Mouse (Mus musculus) lung, postnatal 36 days (tissue): ENCODE results near the gene Slc26a10.
"Not testable (repeated sequence)": the region's sequence is repeated elsewhere in the genome, so short reads cannot be mapped to it uniquely, and the experiment has no call there.

Experiments used
- DNase-seq: peaks from one replicate; pipeline ENCODE4 v3.0.0; 2022; ENCODE audit warnings: mixed read lengths

Slc26a10 gene

DNA sequence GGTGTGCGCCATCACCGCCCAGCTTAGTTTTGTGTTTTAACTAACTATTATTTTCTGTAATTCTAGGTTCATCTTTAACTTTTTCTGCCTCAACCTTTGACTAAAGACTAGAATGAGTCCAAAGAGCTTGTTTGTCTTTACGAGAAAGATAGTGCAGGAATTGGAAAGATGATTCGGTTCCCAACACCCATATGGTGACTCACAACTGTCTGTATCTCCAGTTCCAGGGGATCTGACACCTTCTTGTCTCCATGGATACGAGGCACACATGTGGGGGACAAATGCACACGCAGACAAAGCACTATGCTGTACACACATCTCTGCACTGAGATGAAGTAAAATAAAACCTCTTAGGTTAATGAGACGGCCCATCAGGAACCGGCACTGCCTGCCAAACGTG lies 20.4 kb downstream of the Slc26a10 start:
- DNase-seq = no peak

DNA sequence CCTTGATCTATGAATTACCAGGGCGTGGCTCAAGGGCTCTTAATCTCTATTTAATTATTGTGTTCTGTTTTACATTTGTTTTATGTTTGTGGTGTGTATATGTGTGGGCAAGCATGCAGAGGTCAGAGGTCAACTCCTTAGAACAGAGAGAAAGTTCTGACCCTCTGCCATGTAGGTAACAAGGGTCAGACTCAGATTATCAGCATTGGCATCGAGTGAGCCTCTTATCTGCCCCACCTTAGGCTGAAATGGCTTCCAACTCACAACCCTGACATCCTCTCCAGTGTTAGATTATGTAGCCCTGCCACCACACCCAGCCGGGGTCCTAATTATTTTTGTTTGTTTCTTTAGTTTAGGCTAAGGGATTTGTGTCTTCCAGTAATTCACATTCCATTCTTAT lies 22.0 kb downstream of the Slc26a10 start:
- no peak for DNase-seq

DNA sequence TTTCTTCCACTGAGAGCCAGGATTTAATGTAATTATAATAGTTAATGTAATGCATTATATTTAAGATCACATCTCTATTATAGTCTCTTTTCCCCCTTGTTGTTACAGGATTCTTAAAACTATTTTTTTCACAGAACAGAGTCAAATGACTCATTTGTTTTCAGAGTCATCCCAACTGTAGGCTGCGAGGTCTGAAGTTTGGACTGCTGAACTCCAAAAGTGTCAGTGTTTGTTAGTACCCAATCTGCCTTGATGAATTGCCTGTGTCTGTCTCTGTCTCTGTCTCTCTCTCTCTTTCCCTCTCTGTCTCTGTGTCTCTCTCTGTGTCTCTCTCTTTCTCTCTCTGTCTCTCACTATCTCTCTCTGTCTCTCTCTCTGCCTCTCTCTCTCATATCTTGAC lies 23.9 kb downstream of the Slc26a10 start:
- no peak for DNase-seq

DNA sequence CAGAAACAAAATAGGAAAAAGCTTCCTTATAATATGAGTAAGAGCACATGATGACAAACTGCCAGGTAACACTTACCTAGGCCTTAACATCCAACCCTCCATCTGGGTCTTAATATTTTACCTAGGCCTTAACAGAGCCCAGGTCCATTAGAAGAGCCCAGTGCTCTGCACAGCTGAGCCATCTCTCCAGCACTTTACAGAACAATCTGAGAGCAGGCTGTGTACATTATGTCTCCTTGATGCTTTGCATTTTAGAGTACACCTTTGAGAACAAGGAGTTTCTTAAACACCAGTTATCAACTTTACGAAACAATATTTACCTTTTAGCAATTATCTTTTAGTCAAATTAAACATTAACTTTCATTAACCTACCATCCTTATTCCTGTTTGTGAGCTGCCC lies 24.4 kb downstream of the Slc26a10 start:
- no peak for DNase-seq

DNA sequence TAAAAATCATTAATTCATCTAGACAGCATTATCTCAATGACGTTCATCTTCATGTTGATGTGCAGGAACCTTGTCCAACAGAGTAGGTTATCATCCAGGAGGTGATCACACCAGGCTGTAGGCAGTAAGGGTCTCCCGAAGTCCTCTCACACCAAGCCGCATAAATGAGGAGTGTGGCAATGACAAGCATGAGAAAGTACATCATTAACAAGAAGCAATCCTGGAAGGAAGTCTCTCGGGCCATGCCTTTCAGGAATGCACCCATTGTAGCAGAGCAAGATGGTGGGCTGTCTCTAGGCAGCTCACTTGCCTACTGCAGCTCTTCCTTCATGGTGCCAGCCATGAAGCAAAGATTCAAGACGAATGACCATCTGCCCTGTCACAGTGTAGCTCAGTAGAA lies 25.8 kb downstream of the Slc26a10 start:
- no peak for DNase-seq

DNA sequence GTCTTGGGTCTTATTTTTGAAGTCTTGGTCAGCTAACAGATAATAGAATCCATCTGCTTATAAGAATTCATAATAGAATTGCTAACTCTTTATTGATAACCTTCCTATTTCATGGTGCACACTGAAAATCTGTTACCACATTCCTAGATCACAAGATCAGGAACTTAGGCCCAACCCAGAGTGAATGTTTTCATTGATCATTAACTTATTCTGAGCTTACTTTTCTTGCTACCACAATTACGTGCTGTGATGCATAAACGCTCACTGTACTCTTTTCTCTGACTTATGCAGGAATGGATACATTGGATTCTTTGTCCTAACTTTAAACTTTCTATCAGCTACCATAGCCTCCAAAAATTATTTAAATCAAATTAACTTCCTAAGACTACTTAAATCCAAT lies 26.2 kb downstream of the Slc26a10 start:
- no peak for DNase-seq

DNA sequence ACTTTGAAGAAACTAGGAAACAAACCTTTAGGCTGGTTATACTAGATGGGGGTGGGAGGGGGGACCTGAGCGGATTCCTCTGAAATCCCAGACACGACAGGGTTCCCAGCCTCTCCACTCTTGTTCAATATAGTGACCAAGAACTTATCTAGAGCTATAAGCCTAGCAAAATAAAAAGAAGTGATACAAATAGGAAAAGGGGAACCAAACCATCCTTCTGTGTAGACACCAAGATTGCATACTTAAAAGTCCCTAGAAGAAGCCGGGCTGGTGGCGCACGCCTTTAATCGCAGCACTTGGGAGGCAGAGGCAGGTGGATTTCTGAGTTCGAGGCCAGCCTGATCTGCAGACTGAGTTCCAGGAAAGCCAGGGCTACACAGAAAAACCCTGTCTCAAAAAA lies 27.1 kb downstream of the Slc26a10 start:
- no peak for DNase-seq

DNA sequence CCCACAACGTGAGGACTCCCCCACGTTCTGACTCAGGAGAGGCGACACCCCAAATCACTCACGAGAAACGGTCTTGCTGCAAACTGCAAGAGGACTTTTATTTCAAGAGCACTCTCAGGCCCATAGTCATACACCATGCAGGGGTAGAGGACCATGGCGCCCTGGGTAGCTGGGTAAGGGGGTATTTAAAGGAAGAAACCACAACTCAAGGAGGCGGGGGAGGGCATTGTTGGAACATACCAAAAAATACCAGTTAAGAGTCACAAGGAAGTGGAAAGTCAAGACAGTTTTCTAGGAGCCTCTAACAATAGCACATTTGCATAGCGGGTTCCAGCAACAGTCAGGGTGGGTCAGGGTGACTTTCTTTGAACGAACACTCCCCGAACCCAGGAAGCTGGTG lies 27.9 kb downstream of the Slc26a10 start:
- DNase-seq = not testable (repeated sequence)

DNA sequence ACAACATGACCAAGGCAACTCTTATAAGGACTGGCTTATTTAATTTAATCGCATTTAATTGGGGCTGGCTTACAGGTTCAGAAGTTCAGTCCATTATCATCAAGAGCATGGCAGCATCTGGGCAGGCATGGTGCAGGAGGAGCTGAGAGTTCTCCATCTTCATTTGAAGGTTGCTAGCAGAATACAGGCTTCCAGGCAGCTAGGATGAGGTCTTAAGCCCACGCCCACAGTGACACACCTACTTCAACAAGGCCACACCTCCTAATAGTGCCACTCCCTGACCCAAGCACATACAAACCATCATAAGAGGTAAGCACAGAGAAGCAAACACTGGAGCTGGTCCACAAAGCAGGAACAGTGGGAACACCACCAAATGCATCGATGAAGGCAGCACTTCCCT lies 29.2 kb downstream of the Slc26a10 start:
- DNase-seq = peak; percentile 50

DNA sequence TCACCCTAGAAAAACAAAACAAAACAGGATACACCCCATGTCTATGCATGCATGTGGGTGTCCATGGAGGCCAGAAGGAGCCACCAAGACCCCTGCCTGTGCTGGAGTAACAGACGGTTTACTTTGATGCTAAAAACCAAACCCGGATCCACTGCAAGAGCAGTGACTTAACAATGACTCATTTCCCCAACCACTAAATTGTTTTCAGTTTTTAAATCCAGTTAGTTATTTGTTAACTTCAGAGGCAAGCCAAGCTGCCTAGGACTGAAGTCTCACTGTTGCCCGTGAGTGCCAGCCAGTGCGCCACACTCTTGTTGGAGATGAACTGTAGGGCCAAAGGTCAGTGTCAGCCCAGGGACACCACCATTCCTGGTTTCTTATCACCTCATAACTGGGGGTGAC lies 30.0 kb downstream of the Slc26a10 start:
- no peak for DNase-seq

DNA sequence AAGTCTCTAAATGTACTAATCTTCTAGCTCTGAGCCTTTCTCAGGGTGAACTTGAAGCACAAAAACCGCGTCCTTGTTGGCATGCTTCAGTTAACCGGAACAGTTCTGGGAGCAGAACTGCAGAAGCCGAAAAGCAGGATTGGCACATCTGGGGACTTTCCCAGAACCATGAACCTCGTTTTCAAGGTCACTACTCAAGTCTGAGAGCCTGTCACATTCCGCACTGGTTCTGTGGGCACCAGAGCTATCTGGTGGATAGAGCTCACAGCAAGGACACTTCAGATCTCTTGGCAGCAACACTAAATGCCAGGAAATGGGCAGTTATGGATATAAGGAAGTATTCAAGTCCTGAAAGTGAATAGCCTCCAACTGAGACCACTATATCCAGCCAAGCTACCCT lies 33.3 kb downstream of the Slc26a10 start:
- peak; percentile 44 for DNase-seq

DNA sequence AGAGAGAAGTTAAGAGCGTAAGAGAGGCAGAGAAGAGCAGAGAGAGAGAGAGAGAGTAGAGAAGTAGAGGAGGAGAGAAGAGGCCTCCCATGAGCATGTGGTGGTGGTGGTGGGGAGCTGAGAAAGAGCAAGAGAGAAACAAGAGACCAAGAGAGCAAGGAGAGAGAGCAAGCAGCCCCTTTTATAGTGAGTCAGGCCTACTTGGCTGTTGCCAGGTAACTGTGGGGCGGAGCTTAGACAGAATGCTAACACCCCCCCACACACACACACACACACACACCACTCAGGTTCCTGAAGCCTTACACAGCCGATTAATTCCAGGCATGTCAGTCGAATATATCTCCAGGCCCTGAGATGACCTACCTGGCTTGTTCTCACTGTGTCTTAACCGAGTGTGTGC lies 35.1 kb downstream of the Slc26a10 start:
- DNase-seq = no peak

DNA sequence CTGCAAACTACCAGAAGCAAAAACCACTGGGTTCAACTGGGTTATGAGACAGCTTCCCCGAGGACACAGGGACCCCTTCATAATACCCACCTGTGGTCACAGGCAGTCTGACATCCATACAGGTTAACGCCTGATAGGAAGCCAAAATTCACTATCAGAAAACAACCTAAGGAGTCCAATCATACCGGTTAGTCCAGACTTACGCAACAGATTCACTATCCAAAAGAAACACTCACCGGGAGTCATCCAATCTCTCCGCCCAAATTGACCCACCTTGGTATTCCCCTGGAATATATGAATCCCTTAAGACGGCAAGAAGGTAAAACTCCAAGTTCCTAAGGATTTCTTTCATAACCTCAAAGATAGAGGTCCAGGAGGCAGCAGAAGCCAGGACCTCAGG lies 35.9 kb downstream of the Slc26a10 start:
- peak; percentile 69 for DNase-seq

DNA sequence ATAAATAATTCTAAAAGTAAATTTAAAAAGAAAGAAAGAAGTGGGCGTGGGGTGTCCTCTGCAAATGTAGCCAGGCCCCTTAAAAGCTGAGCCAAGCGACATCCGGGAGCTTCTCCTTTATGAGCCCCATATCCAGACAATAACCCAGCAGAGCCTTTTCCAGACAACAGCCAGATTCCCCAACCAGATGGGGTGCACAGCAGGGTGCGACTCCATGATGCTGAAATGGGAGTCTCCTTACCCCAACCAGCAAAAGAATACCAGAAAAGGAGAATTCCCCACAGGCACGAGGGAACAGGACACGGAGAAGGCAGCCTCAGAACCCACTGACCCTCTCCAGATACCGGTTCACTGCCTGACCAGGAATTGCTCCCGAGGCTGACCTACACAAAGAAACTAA lies 37.2 kb downstream of the Slc26a10 start:
- DNase-seq = no peak

DNA sequence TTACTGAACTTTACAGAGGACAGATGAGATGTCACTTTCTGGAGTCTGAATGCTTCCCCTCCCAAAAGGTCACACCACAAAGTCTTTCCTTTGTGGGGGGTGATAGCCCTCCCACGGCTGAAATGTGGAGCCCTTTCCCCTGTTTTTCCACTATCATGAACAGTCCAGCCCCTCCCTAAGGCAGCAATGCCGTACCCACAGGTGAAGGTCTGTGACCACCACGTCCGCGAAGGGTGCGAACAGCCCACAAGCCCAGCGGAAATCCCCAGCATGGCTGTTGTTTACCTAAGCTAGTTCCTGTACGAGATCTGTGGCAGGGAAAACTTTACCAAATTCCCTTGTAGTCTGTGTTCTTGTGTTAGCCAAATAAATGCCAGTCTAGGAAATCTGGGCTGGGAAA lies 38.9 kb downstream of the Slc26a10 start:
- no peak for DNase-seq

DNA sequence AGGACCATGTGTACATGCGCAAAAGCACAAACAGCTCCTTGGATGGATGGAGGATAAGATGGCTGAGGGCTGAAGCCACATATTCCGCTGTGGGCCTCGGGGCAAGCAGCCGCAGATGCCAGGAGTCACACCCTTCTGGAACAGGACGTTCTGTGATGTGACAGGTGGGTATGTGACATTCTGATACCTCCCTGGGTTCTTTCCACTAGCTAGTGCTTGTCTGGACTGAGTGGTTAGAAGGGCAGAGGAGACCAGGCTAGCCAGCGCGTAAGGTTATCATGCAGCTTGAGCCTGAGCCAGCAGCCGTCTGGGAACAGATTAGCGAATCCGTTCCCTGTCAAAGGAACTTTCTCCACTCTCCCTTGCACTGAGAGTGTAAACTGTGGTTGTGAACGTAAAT lies 39.5 kb downstream of the Slc26a10 start:
- no peak for DNase-seq

DNA sequence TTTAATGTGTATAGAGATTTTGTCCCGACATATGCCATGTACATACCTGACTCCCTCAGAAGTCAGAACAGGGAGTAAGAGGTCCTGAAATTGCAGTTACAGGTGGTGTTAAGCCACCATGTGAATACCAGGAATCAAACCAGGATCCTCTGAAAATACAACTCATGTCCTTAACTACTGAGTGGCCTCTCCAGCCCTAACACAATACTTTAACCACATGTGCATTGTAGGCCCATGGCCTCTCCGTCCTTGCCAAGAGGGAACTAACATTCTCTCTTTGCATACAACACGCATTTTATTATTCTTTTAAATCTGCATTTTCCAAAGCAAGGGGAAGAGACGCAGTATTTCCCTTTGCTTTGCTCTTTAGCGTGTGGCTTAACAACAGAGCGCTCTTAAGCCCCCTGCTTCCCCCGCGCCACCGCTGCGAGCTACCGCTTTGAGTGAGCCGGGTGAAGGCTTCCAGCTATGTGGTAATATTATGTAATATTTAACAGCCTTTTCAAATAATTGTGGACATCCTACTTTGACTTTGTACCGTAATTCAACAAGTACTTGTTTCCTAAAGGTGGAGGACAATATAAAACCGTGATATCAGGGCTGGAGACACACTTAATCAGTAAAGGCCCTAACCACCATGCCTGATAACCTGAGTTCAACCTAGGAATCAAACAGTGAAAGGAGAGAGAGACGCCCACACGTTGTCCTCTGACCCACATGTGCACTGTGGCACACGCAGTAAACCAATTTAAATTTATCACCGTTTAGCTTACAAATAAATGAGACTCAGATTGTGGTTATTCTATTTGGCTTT lies 41.9 kb downstream of the Slc26a10 start:
- DNase-seq = peak; percentile 45

DNA sequence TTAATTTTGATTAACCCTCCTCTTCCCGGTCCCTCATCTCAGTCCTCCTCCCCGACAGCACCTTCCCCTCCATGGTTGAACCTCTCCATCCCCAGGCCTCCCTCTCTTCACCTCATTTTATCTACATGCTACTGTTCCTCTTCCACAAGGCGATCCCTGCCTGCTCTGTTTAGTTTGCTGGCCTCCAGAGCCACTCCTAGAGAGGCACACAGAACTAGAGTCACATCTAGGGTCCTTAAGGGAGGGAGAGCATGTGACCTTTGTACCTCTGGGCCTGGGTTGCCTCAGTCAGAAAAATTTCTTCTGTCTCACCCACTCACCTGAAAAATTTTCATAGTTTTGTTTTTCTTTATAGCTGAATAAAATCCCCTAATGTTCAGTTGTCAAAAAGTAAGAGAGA lies 42.5 kb downstream of the Slc26a10 start:
- no peak for DNase-seq

DNA sequence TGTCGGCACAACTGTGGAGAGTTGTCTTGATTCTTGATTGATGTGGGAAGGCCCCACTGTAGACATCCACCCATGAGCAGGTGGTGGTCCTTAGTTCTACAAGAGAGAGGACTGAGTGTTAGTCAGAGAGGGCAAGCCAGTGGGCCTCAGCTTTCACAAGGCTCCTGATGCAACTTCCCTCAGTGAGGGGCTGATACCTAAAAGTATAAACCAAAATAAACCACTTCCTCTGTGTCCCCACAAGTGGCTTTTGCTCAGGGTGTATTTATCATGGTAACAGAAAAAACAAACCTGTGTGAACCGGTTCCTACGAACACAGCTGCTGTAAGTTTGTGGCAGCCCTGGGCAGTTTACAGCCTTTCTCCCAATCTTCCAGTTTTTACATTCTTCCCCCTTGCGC lies 43.9 kb downstream of the Slc26a10 start:
- peak; percentile 65 for DNase-seq

DNA sequence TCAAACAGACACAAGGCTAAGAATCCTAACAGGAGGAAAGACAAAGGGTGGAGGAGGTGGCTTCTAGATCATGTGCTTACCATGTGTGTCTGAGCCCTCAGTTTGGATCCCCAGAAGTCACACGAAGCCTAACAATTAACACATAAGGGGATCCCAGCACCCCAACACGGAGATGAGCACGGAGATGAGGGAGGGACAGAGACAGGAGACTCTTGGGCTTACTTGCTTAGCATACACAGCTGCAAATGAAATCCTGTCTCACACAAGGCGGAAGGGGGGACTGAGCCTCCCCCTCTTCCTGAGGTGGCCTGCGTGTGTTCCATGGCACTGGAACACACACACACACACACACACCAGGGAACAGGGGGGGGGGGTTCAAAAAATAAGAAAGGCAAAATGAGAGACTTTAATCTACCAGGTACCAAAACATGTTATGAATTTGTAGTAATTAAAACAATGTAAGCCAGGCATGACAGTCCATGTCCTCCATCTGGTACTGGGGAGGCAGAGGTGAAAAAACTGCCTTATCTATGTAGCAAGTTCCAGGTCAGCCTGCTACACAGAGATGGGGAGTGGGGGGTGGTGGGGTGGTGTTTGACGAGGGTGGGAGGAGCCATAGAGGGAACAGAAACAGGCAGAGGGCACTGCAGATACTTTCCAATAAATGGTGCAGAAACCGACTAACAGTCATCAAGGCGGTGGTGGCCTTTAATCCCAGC lies 45.2 kb downstream of the Slc26a10 start:
- peak; percentile 26 for DNase-seq

DNA sequence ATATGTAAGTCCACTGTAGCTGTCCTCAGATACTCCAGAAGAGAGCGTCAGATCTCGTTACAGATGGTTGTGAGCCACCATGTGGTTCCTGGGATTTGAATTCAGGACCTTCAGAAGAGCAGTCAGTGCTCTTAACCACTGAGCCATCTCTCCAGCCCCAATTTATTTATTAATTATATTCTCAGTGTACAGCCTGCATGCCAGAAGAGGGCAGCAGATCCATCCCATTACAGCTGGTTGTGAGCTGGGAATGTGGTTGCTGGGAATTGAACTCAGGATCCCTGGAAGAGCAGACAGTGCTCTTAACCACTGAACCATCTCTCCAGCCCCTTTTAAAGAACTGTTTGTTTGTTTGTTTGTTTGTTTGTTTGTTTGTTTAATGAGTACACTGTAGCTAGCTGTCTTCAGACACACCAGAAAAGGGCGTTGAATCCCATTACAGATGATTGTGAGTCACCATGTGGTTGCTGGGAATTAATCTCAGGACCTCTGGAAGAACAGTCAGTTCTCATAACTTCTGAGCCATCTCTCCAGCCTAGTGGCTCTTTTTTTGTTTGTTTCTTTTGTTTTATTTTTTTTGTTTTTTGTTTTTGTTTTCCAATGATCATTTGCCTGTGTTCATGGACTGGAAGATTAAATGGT lies 45.9 kb downstream of the Slc26a10 start:
- peak; percentile 62 for DNase-seq

DNA sequence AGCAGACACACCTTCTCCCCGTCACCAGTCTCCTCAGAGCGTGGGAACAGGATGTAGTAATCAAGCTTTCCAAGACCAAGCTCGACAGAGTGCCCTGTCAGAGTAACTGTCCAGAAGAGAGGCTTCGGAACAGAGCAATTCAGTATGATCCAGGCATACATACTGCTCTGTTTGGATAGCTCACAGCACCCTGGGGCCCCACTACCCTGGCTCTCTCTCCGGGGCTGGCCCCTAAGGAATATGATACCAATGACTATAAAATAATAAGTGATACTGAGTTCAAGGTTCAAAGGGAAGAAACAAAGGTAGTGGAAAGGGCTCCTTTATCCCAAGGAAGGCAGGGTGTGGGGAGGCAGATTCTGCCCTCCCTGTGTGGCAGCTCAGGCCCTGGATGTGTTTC lies 48.0 kb downstream of the Slc26a10 start:
- no peak for DNase-seq

DNA sequence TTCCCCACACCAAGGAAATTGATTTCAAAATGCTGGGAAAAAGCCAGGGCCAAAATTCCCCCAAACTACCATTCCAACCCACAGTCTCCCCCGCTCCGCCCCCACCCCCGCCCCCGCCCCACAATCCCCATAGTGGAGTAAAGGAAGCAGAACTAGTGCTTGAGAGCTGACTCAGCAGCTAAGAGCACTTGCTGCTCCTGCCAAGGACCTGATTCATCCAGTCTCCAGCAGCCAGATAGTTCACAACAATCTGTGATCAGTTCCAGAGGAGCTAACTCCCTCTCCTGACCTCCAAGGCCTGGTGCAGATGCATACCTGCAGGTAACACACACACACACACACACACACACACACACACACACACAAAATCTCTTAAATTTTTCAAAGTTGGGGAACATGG lies 51.0 kb downstream of the Slc26a10 start:
- peak; percentile 45 for DNase-seq

DNA sequence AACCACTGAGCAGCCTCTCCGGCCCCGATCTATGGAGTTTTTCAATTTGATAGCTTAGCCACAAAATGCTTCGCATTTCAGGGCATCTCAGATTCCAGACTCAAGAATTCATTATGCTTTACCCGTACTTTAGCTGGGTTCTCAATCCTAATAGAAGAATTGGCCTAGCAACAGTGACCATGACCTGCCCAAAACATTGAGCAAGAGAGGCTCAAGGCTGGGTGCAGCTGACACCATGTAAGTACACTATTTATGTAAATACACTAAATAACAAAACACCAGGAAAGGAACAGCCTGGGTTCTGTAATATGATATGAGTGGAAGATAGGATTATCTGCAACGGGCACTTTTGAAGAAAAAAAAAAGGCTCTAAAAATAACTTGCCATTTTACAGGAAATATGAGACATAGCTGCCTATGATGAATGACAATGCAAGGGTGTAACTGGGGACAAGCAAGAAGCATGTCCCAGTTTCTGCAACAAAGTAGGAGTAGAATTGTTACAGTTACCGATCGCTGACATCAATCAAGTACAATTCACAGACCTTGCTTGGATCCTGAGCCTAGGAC lies 52.6 kb downstream of the Slc26a10 start:
- peak; percentile 53 for DNase-seq
